Mouse (Mus musculus) mesoderm, embryonic 11.5 days (tissue): ENCODE measurements around the gene Tfrc.
A peak's percentile ranks its signal among the peaks of the same experiment; 100 is the strongest.

Source experiments
- DNase-seq: peaks from one replicate; pipeline ENCODE4 v3.0.0-alpha.2; 2012; ENCODE audit warnings: low read depth, low spot score

Gene Tfrc

GRCm38 (mm10) chr16:32669243-32669642 is 60.5 kb downstream of the Tfrc start:
- DNase-seq, result no peak

GRCm38 (mm10) chr16:32670354-32671124 is 61.8 kb downstream of the Tfrc start:
- no peak for DNase-seq

GRCm38 (mm10) chr16:32671206-32671887 is 62.6 kb downstream of the Tfrc start:
- DNase-seq, result no peak

- no peak for DNase-seq
Measured at GRCm38 (mm10) chr16:32672250-32672649, 63.5 kb downstream of the Tfrc start.

- DNase-seq, result no peak
Measured at GRCm38 (mm10) chr16:32672861-32673560, 64.3 kb downstream of the Tfrc start.

GRCm38 (mm10) chr16:32674121-32674740 is 65.5 kb downstream of the Tfrc start:
- DNase-seq, result no peak

GRCm38 (mm10) chr16:32677040-32677700 is 68.5 kb downstream of the Tfrc start:
- no peak for DNase-seq

- no peak for DNase-seq
Measured at GRCm38 (mm10) chr16:32677903-32678302, 69.2 kb downstream of the Tfrc start.

- no peak for DNase-seq
Measured at GRCm38 (mm10) chr16:32678812-32679211, 70.1 kb downstream of the Tfrc start.

- DNase-seq, result no peak
Measured at GRCm38 (mm10) chr16:32679976-32680375, 71.3 kb downstream of the Tfrc start.

GRCm38 (mm10) chr16:32680806-32681205 is 72.1 kb downstream of the Tfrc start:
- no peak for DNase-seq

GRCm38 (mm10) chr16:32682194-32682593 is 73.5 kb downstream of the Tfrc start:
- DNase-seq, result peak; percentile 74
